Mouse (Mus musculus): ENCODE results near the gene Hoxd9. TPM values are rescaled to one million over a fixed set of nuclear protein-coding genes. Genes with fewer than 3 reads are reported as not detected.

Gene Hoxd9
- polyA plus RNA-seq, 1 experiment: not detected

DNA sequence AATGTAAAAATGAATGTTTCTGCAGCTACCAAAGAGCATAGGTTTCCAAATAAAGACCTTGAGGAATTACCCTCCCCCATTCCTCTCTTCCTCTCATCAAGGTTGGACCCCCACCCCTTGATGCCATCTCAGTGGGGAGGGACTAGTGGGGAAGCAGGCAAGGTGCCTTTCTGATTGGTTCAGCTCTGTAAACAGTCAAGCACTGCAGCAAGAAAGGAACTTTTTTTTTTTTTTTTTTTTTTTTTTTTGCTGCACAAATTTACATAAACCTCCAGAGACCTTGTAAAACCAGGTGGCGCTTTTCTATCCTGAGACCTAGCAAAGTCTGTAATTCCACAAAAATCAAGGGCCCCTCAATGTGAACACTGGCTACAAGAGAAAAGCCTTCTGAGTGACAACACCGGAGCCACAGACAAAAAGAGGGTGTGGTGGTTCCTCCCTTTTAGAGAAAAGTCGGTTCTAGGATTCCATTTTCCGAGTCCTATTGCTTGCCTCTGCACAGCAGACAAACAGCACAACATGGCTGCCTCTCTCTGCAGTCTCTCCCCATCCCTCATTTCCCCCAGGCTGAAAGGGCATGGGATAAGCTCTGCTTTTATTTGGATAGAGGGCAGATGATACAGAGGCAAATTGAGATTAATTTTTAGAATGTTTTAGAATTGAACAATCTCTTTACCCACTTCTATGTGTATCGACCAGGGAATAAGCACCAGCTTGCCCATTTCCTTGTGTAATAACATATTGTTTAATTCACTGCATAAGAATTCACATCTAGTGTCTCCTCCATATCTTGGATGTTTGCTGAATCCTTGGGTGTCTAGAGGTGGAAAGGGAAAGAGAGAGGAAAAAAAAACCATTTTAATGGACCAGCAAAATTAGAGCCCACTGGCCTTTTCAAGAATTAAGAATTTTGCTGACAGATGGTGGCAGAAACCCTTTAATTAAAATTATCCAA lies 12.2 kb downstream of the Hoxd9 start:
- Histone ChIP-seq H3K9me3 (no peaks in the 10 kb centered on the region), H3K4me1 (peaks cover 24% of the 10 kb centered on the region), H3K4me3 (replicated peaks) (no peak overlapping the region), H3K36me3 (replicated peaks; ENCODE audit: low read length) (no peaks in the 10 kb centered on the region), H3K27me3 (replicated peaks) (peaks cover 96% of the 10 kb centered on the region)
- TF ChIP-seq GATA1 (IDR thresholded peaks at IDR 0.05; ENCODE audit: borderline replicate concordance, low read length) (no peak), FLI1 (IDR thresholded peaks at IDR 0.05; ENCODE audit: low read length) (no peak)

DNA sequence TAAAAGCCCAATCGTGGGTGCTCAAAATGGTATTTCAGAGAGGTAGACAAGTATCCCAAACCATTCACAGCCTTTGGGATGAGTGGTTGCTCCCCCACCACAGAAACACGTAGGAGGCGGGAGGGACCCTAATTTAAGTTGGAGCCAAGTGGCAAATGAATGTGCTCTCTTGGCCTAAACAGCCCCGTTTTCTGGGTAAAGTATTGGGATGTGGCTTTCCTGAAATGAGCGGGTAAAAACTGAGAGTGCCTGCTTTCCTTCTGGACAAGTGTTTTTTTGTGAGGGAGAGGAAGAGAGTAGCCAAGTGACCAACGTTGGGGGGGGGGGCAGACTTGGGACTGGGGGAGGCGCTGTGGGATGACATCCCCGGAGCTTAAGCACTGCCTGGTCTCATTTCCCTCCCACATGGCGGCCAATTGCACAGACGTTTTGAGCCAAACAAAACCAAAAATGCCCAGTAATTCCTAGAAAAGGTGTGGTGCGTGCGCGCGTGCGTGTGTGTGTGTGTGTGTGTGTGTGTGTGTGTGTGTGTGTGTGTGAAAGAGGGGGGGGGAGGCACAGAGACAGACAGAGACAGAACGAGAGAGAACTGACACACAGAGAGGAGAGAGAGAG lies 13.5 kb downstream of the Hoxd9 start:
- no peak overlapping the region for H3K4me3 ChIP-seq (replicated peaks)
- TF ChIP-seq GATA1 (IDR thresholded peaks at IDR 0.05; ENCODE audit: borderline replicate concordance, low read length) (no peak), FLI1 (IDR thresholded peaks at IDR 0.05; ENCODE audit: low read length) (no peak)
- peaks cover 96% of the 10 kb centered on the region for H3K27me3 ChIP-seq (replicated peaks)
- peaks cover 25% of the 10 kb centered on the region for H3K4me1 ChIP-seq
- no peaks in the 10 kb centered on the region for H3K36me3 ChIP-seq (replicated peaks; ENCODE audit: low read length)
- no peaks in the 10 kb centered on the region for H3K9me3 ChIP-seq

DNA sequence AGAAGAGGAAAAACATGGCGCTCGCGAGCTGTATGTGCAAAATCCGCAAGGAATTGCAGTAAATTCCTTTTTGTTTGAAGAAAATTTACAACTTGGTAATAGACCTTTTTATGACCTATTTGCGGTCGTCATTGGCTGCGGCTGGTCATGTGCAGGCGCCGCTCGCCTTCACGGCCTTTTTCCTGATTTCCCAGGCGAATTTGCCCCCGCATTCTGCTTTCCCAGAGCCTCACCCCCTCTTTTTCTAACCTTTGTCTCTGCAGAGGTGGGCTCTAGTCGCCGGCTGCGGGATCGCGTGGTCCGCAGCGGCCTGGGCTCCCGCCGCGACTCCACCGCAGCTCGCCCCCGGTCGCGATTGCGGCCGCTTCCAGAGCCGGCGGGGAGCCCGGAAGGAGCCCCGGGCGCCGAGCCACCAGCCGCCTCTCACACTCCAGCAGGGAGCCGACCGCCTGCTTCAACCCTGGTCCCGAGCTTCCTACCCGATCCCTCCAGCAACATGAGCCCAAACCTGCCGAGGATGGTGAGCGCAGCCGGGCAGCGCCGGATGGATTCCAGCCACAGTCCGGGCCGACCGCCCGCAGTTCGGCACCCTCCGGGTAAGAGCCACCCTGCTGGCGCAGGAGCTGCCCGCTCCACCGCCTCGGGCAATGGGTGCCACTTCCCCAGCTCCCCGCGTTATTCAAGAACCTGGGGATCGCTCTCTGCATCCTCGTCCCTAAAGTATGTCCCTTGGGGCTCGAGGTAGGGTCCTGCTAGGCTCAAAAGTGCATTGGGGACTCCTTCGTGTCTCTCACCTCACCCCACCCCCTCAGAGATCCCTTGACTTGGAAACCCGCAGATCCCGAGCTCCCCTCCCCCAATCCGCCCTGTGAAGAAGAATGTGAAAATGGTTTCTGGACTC lies 14.4 kb downstream of the Hoxd9 start, which contains the start of the genes Hoxd3 and Hoxd4:
Hoxd3 (plus strand) TSS at position 207 of the 901 bp plus-strand sequence.
Hoxd4 (plus strand) TSS at position 209 of the 901 bp plus-strand sequence.
- H3K27me3 ChIP-seq (replicated peaks): peaks cover 95% of the 10 kb centered on the region
- peaks cover 28% of the 10 kb centered on the region for H3K4me1 ChIP-seq
- no peak for TF ChIP-seq GATA1 (IDR thresholded peaks at IDR 0.05; ENCODE audit: borderline replicate concordance, low read length)
- no peak for TF ChIP-seq FLI1 (IDR thresholded peaks at IDR 0.05; ENCODE audit: low read length)
- H3K9me3 ChIP-seq: no peaks in the 10 kb centered on the region
- H3K36me3 ChIP-seq (replicated peaks; ENCODE audit: low read length): no peaks in the 10 kb centered on the region
- peak within 1 kb of the TSS; percentile 70 for H3K4me3 ChIP-seq (replicated peaks)

DNA sequence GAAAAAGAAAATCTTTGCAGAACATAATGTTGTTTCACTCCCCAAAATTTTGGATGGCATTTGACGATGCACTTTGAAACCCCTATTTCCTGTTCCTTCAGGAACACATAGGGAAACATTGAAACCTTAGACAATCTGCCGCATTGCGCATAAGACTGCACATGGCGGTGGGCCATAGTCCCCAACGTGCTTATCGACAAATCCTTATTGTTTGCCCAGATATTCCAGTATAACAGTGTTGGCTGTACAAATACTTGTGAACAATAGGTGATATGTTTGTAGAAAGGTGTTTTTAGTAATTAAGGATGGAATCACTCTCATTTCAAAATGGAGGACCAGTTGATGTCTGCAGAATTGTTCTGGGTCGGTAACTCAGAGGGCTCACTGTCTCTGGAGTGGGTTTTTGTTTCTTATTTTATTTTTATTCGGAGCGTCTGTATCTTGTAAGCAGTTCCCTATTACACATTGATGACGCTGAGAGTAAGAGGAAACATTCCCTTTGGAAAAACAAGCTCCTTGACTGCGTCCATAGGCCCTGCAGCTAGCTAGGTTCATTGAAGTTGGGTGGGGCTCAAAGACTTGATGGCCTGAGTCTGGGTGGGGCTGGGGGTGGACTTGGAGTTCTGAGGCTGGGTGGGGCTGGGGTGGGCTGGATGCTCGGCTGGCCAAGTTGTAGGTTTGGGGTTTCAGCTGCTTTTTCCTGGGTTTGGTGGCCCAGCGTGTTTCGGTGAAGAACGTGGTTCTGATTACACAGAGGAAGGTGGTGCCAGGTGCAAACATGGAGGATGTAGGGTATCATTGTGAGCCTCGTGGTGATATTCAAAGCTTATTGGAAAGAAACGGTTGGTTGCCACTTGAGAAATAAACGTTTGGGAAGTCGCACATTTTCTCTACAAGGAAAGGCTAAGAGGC lies 16.0 kb downstream of the Hoxd9 start:
- peaks cover 28% of the 10 kb centered on the region for H3K4me1 ChIP-seq
- no peak for TF ChIP-seq FLI1 (IDR thresholded peaks at IDR 0.05; ENCODE audit: low read length)
- no peak for TF ChIP-seq GATA1 (IDR thresholded peaks at IDR 0.05; ENCODE audit: borderline replicate concordance, low read length)
- no peak overlapping the region for H3K4me3 ChIP-seq (replicated peaks)
- H3K36me3 ChIP-seq (replicated peaks; ENCODE audit: low read length): no peaks in the 10 kb centered on the region
- H3K9me3 ChIP-seq: no peaks in the 10 kb centered on the region
- H3K27me3 ChIP-seq (replicated peaks): peaks cover 95% of the 10 kb centered on the region

DNA sequence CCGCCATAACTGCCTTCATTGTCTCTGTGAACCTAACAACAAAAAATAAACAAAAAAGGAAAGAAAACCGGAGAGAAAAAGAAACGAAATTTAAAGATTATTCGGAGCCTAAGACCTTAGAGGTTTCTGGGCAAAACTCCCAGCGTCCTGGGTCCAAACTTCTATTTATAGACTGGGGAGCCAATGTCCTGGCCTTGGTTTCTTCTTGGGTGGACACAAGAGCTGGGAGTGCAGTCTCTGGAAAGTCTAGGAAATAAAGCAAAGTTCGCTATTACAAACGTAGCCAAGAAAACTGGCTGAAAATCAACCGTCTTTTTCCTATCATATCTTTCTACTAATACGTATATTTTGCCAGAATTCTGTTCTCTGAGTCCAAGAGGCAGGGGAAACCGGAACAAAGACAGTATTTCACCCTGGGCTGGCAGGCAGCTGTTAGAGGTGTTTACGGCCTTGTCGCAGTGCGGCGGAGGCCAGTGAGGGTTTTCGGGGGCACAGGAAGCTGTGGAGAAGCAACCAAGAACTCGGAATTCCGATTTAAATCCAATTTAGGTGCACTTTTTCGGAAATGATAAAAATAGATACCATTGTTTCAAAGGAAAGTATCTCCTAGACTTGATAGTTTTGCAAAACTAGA lies 16.7 kb downstream of the Hoxd9 start:
- Histone ChIP-seq H3K36me3 (replicated peaks; ENCODE audit: low read length) (no peaks in the 10 kb centered on the region), H3K27me3 (replicated peaks) (peaks cover 91% of the 10 kb centered on the region), H3K4me3 (replicated peaks) (no peak overlapping the region), H3K9me3 (no peaks in the 10 kb centered on the region), H3K4me1 (peaks cover 28% of the 10 kb centered on the region)
- no peak for TF ChIP-seq FLI1 (IDR thresholded peaks at IDR 0.05; ENCODE audit: low read length)
- TF ChIP-seq GATA1 (IDR thresholded peaks at IDR 0.05; ENCODE audit: borderline replicate concordance, low read length): no peak

DNA sequence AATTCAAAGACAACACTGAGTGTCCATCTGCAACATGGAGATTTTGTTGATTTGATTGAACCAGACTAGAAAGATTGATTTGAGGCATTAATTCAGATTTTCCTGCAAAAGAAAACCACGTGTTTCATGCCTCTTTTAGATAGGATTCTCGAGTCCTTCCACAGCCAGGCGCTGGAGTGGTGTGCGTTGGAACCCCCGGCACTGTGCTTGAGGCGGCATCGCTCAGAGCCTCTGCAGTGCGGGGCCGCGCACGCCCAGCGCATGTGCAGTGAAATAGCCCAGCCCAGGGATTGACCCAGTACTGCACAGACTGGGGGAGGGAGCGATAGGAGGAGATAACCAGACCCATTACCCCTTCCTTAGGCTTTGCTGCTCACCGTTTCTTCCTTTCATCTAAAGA lies 17.4 kb downstream of the Hoxd9 start:
- Histone ChIP-seq H3K4me3 (replicated peaks) (peak overlapping the region; percentile 71), H3K4me1 (peaks cover 28% of the 10 kb centered on the region), H3K27me3 (replicated peaks) (peaks cover 90% of the 10 kb centered on the region), H3K9me3 (no peaks in the 10 kb centered on the region), H3K36me3 (replicated peaks; ENCODE audit: low read length) (no peaks in the 10 kb centered on the region)
- TF ChIP-seq FLI1 (IDR thresholded peaks at IDR 0.05; ENCODE audit: low read length) (no peak), GATA1 (IDR thresholded peaks at IDR 0.05; ENCODE audit: borderline replicate concordance, low read length) (no peak)

DNA sequence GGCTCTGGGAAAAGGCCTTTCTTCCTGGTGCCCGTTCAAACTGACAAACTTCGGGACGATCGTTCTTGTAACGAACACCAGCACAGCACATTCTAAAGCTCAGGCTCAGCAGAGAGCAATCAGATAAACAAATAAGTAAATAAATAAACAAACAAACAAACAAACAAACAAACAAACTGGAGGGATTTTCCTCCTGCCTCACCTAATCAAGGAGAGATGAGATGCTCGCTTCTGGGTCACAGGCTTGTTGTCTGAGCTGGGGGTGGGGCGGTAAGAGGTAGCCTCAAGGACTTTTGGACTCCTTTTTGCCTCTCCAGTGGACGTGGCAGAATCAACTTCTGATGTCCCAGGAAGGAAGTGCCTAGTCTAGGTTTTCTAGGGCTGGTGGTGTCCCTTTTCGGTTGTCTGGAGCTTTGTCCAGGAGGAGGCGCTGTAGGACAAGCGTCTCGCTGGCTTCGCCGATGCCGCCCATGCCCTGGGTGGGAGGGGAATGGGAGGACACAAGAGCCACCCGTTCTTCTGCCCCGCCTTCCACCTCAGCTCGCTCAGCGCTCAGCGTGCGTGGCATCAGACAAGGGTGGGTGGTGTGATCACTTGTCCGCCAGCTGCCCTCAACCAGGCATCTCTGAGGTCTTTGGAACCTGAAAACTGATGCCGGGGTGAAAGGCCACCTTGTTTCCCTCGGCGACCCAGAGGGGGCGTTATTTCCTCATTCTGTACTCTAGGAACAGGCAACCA lies 18.1 kb downstream of the Hoxd9 start:
- TF ChIP-seq GATA1 (IDR thresholded peaks at IDR 0.05; ENCODE audit: borderline replicate concordance, low read length) (no peak), FLI1 (IDR thresholded peaks at IDR 0.05; ENCODE audit: low read length) (no peak)
- H3K4me1 ChIP-seq: peaks cover 28% of the 10 kb centered on the region
- H3K27me3 ChIP-seq (replicated peaks): peaks cover 85% of the 10 kb centered on the region
- H3K36me3 ChIP-seq (replicated peaks; ENCODE audit: low read length): no peaks in the 10 kb centered on the region
- H3K9me3 ChIP-seq: no peaks in the 10 kb centered on the region
- peak overlapping the region; percentile 89 for H3K4me3 ChIP-seq (replicated peaks)

DNA sequence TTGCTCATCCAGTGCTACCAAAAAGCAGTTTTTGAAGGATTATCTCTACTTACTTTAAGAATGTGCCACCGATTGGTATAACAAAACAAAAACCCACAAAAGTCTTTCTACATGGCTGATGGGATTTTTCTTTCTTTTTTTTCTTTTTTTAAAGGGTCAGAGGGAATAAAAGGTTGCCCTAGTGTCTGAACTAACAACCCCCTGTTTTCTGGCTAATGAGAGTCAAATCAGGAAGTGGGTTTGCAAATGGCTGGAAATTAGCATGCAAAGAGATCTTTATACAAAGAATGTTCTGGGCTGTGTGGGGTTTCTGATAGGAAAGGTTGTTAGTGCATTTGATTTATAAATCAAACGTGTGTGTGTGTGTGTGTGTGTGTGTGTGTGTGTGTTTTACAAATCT lies 22.9 kb downstream of the Hoxd9 start:
- Histone ChIP-seq H3K4me1 (peaks cover 10% of the 10 kb centered on the region), H3K36me3 (replicated peaks; ENCODE audit: low read length) (no peaks in the 10 kb centered on the region), H3K4me3 (replicated peaks) (no peak overlapping the region), H3K27me3 (replicated peaks) (peaks cover 85% of the 10 kb centered on the region), H3K9me3 (no peaks in the 10 kb centered on the region)
- TF ChIP-seq FLI1 (IDR thresholded peaks at IDR 0.05; ENCODE audit: low read length) (no peak), GATA1 (IDR thresholded peaks at IDR 0.05; ENCODE audit: borderline replicate concordance, low read length) (no peak)

Data from megakaryocyte, embryonic 14.5 days (primary cell).